Mouse (Mus musculus) stomach, embryonic 16.5 days (tissue): Measurements from ENCODE around the gene P4hb. TPM values are rescaled to one million over a fixed set of nuclear protein-coding genes. Genes with fewer than 3 reads are reported as not detected.
"Not testable (repeated sequence)": the region's sequence is repeated elsewhere in the genome, so short reads cannot be mapped to it uniquely, and the experiment has no call there.

ENCODE experiments used
- ATAC-seq: fragments of 200-750 bp; cut with Nextera tagmentation; 2 replicates; pipeline ENCODE4 v1.8.0; 2017; ENCODE audit warnings: moderate number of reproducible peaks, moderate TSS enrichment; ENCODE audit not compliant: insufficient read depth, low FRiP score
- H3K27ac ChIP-seq: fragments of 300-500 bp; sonication (generic); 2 replicates; pipeline ENCODE4 v1.5.1; 2014; ENCODE audit warnings: low read length
- H3K27me3 ChIP-seq: fragments of 300-500 bp; sonication (generic); 2 replicates; pipeline ENCODE4 v1.6.1; 2014; ENCODE audit warnings: low read length, control low read depth, mixed read lengths; ENCODE audit not compliant: control insufficient read depth, insufficient read depth
- H3K36me3 ChIP-seq: fragments of 300-500 bp; sonication (generic); 2 replicates; pipeline ENCODE4 v1.6.1; 2014; ENCODE audit warnings: low read length; ENCODE audit not compliant: control insufficient read depth, insufficient read depth
- H3K4me1 ChIP-seq: fragments of 300-500 bp; sonication (generic); 2 replicates; pipeline ENCODE4 v1.6.1; 2014; ENCODE audit warnings: low read length, control low read depth, mixed read lengths; ENCODE audit not compliant: control insufficient read depth, insufficient read depth
- H3K4me2 ChIP-seq: fragments of 300-500 bp; sonication (generic); 2 replicates; pipeline ENCODE4 v1.6.1; 2014; ENCODE audit warnings: low read depth, low read length, mixed read lengths
- H3K4me3 ChIP-seq: fragments of 300-500 bp; sonication (generic); replicated peaks from 2 replicates; pipeline ENCODE4 v1.5.1; 2014; ENCODE audit warnings: mild to moderate bottlenecking, low read length
- H3K9ac ChIP-seq: fragments of 300-500 bp; sonication (generic); 2 replicates; pipeline ENCODE4 v1.6.1; 2014; ENCODE audit warnings: low read length
- H3K9me3 ChIP-seq: fragments of 300-500 bp; sonication (generic); replicated peaks from 2 replicates; pipeline ENCODE4 v1.6.1; 2016; ENCODE audit warnings: low read length, control low read depth; ENCODE audit not compliant: control insufficient read depth
- WGBS: fragments of 180-500 bp; shearing (Covaris S2); extraction: QIAGEN DNeasy Blood & Tissue Kit; methylation state at CpG from one replicate; pipeline ENCODE4 v1.1.7; 2014; 5-methylcytosine and 5-hydroxymethylcytosine counted together
- polyA plus RNA-seq: library from polyadenylated mRNA; unstranded; fragments of >200 nt; fragmentation: Nextera tagmentation; extraction: Ambion mirVana; gene quantifications from 2 replicates; pipeline ENCODE4 v1.2.1, GENCODE M21; 2015

The P4hb gene
- polyA plus RNA-seq, 1 experiment from 2014 or later = 1,026 TPM

- Histone ChIP-seq H3K9ac (no peak overlapping the region), H3K27ac (no peak overlapping the region), H3K9me3 (no peaks in the 10 kb centered on the region), H3K4me2 (no peak overlapping the region), H3K4me3 (no peak overlapping the region), H3K27me3 (no peaks in the 10 kb centered on the region), H3K36me3 (peaks cover 21% of the 10 kb centered on the region; the same call in 1 of the 2 replicates), H3K4me1 (peaks cover 25% of the 10 kb centered on the region)
- ATAC-seq = no peak
- WGBS = 94% methylated on average over 3 of the region's 3 CpGs
Observed at GRCm38 (mm10) chr11:120600716-120601115, 27.7 kb upstream of the P4hb start.

GRCm38 (mm10) chr11:120598990-120599549 lies 26.0 kb upstream of the P4hb start:
- Histone ChIP-seq H3K27ac (peak overlapping the region; percentile 87), H3K4me2 (peak overlapping the region; percentile 80), H3K4me3 (peak overlapping the region; percentile 96), H3K27me3 (no peaks in the 10 kb centered on the region), H3K9ac (peak overlapping the region; percentile 70), H3K9me3 (no peaks in the 10 kb centered on the region), H3K36me3 (peaks cover 28% of the 10 kb centered on the region), H3K4me1 (peaks cover 25% of the 10 kb centered on the region)
- ATAC-seq = no peak
- 40% methylated on average over 17 of the region's 17 CpGs for WGBS

GRCm38 (mm10) chr11:120598283-120598989 lies 25.4 kb upstream of the P4hb start, which contains the start of the genes Alyref and Anapc11:
Gene Alyref, minus strand, starts transcription at chr11:120598365.
Gene Anapc11, plus strand, starts transcription at chr11:120598421.
- Histone ChIP-seq H3K36me3 (peaks cover 32% of the 10 kb centered on the region), H3K9ac (peak within 1 kb of the TSS; percentile 100), H3K4me2 (peak within 1 kb of the TSS; percentile 94), H3K4me3 (peak within 1 kb of the TSS; percentile 96), H3K4me1 (peaks cover 25% of the 10 kb centered on the region), H3K27me3 (no peaks in the 10 kb centered on the region), H3K27ac (peak within 1 kb of the TSS; percentile 90), H3K9me3 (no peaks in the 10 kb centered on the region)
- ATAC-seq = peak; percentile 98
- WGBS = under 1% methylated on average over 83 of the region's 88 CpGs

- ATAC-seq = peak; percentile 5
- Histone ChIP-seq H3K36me3 (peaks cover 26% of the 10 kb centered on the region), H3K4me1 (peaks cover 25% of the 10 kb centered on the region), H3K27me3 (no peaks in the 10 kb centered on the region), H3K9ac (peak overlapping the region; percentile 100), H3K9me3 (no peaks in the 10 kb centered on the region), H3K4me2 (peak overlapping the region; percentile 94), H3K4me3 (peak overlapping the region; percentile 96), H3K27ac (peak overlapping the region; percentile 90)
- 2% methylated on average over 99 of the region's 99 CpGs for WGBS
Observed at GRCm38 (mm10) chr11:120597240-120598235, 24.5 kb upstream of the P4hb start.

- Histone ChIP-seq H3K9ac (no peak overlapping the region), H3K27me3 (no peaks in the 10 kb centered on the region), H3K4me3 (no peak overlapping the region), H3K27ac (no peak overlapping the region), H3K4me1 (no peaks in the 10 kb centered on the region), H3K4me2 (no peak overlapping the region), H3K36me3 (peaks cover 15% of the 10 kb centered on the region; the same call in 1 of the 2 replicates), H3K9me3 (0 out of 2 replicates have a peak, but pooled peaks cover 5% of the 10 kb centered on the region)
- WGBS = 89% methylated on average over 6 of the region's 6 CpGs
- ATAC-seq = no peak
Observed at GRCm38 (mm10) chr11:120588531-120588930, 15.5 kb upstream of the P4hb start.

GRCm38 (mm10) chr11:120583937-120584336 lies 10.9 kb upstream of the P4hb start:
- no peak overlapping the region for H3K27ac ChIP-seq
- 0 out of 2 replicates have a peak, but pooled peaks cover 5% of the 10 kb centered on the region for H3K9me3 ChIP-seq
- H3K4me2 ChIP-seq = no peak overlapping the region
- peaks cover 22% of the 10 kb centered on the region for H3K36me3 ChIP-seq
- H3K4me3 ChIP-seq = no peak overlapping the region
- WGBS = 97% methylated on average over 1 of the region's 1 CpGs
- no peaks in the 10 kb centered on the region for H3K27me3 ChIP-seq
- H3K9ac ChIP-seq = no peak overlapping the region
- peaks cover 22% of the 10 kb centered on the region for H3K4me1 ChIP-seq
- ATAC-seq = no peak

GRCm38 (mm10) chr11:120582982-120583293 lies 9.9 kb upstream of the P4hb start:
- H3K4me2 ChIP-seq, H3K27me3 ChIP-seq, H3K9me3 ChIP-seq, H3K4me3 ChIP-seq, ATAC-seq, H3K27ac ChIP-seq, H3K9ac ChIP-seq: not testable (repeated sequence)
- Histone ChIP-seq H3K36me3 (peaks cover 32% of the 10 kb centered on the region), H3K4me1 (peaks cover 22% of the 10 kb centered on the region)
- 95% methylated on average over 2 of the region's 2 CpGs for WGBS

GRCm38 (mm10) chr11:120582268-120582981 lies 9.4 kb upstream of the P4hb start:
- no peak for ATAC-seq
- H3K9ac ChIP-seq = peak overlapping the region; percentile 98
- 68% methylated on average over 8 of the region's 8 CpGs for WGBS
- H3K27ac ChIP-seq = peak overlapping the region; percentile 94
- H3K9me3 ChIP-seq = 0 out of 2 replicates have a peak, but pooled peaks cover 5% of the 10 kb centered on the region
- peaks cover 22% of the 10 kb centered on the region for H3K4me1 ChIP-seq
- H3K4me2 ChIP-seq = peak overlapping the region; percentile 96
- H3K27me3 ChIP-seq = no peaks in the 10 kb centered on the region
- H3K36me3 ChIP-seq = peaks cover 36% of the 10 kb centered on the region
- peak overlapping the region; percentile 94 for H3K4me3 ChIP-seq
